Mouse (Mus musculus) heart, adult 8-10 months (tissue): ENCODE data around the gene Gm20388. TPM values are rescaled to one million over a fixed set of nuclear protein-coding genes. Genes with fewer than 3 reads are reported as not detected.

Experiments
- DNase-seq: peaks from one replicate; pipeline ENCODE4 v3.0.0; 2022; ENCODE audit warnings: low spot score
- total RNA-seq, 4 experiments: library from RNA; stranded (reverse); gene quantifications; 2 replicates each; pipeline ENCODE4 v1.2.4; 2022

Gene Gm20388
- total RNA-seq, 4 experiments from 2014 or later: 4.2 to 6.7 TPM; not detected in 2

- DNase-seq: no peak
Observed at GRCm38 (mm10) chr8:120435781-120436180, 525.1 kb downstream of the Gm20388 start.

- DNase-seq: no peak
Observed at GRCm38 (mm10) chr8:120436491-120437030, 525.9 kb downstream of the Gm20388 start.

GRCm38 (mm10) chr8:120437207-120437606, 526.6 kb downstream of the Gm20388 start:
- DNase-seq: no peak

GRCm38 (mm10) chr8:120437666-120438395, 527.2 kb downstream of the Gm20388 start:
- DNase-seq: peak; percentile 26

- DNase-seq: no peak
Observed at GRCm38 (mm10) chr8:120439309-120439708, 528.7 kb downstream of the Gm20388 start.

- DNase-seq: no peak
Observed at GRCm38 (mm10) chr8:120440739-120441138, 530.1 kb downstream of the Gm20388 start.

- no peak for DNase-seq
Observed at GRCm38 (mm10) chr8:120441637-120442036, 531.0 kb downstream of the Gm20388 start.

GRCm38 (mm10) chr8:120442306-120443003, 531.8 kb downstream of the Gm20388 start:
- no peak for DNase-seq

- no peak for DNase-seq
Observed at GRCm38 (mm10) chr8:120445249-120445648, 534.6 kb downstream of the Gm20388 start.

GRCm38 (mm10) chr8:120448131-120448530, 537.5 kb downstream of the Gm20388 start:
- DNase-seq: no peak

GRCm38 (mm10) chr8:120449139-120449538, 538.5 kb downstream of the Gm20388 start:
- no peak for DNase-seq

- no peak for DNase-seq
Observed at GRCm38 (mm10) chr8:120449608-120450031, 539.0 kb downstream of the Gm20388 start.

- DNase-seq: no peak
Observed at GRCm38 (mm10) chr8:120452111-120452510, 541.5 kb downstream of the Gm20388 start.

GRCm38 (mm10) chr8:120454404-120454803, 543.8 kb downstream of the Gm20388 start:
- DNase-seq: no peak

GRCm38 (mm10) chr8:120460375-120460774, 549.7 kb downstream of the Gm20388 start:
- no peak for DNase-seq

- DNase-seq: no peak
Observed at GRCm38 (mm10) chr8:120462119-120462551, 551.5 kb downstream of the Gm20388 start.

- DNase-seq: no peak
Observed at GRCm38 (mm10) chr8:120462611-120463010, 552.0 kb downstream of the Gm20388 start.

- no peak for DNase-seq
Observed at GRCm38 (mm10) chr8:120463918-120464584, 553.4 kb downstream of the Gm20388 start.

GRCm38 (mm10) chr8:120464585-120464937, 553.9 kb downstream of the Gm20388 start:
- no peak for DNase-seq

- no peak for DNase-seq
Observed at GRCm38 (mm10) chr8:120465710-120466109, 555.1 kb downstream of the Gm20388 start.

GRCm38 (mm10) chr8:120466266-120466665, 555.6 kb downstream of the Gm20388 start:
- DNase-seq: no peak

- DNase-seq: no peak
Observed at GRCm38 (mm10) chr8:120467598-120467997, 557.0 kb downstream of the Gm20388 start.
